Mouse (Mus musculus) bone marrow, adult 2 months (tissue): ENCODE results near the gene Arx.

ENCODE experiments used
- CTCF ChIP-seq: fragments of 200-500 bp; IDR thresholded peaks from 2 replicates; pipeline ENCODE4 v1.5.1; 2011; ENCODE audit warnings: low read length, control low read depth; ENCODE audit not compliant: control insufficient read depth, insufficient read depth
- POLR2A ChIP-seq: fragments of 200-500 bp; IDR thresholded peaks from 2 replicates; pipeline ENCODE4 v1.6.1; 2011; ENCODE audit warnings: low read depth, mild to moderate bottlenecking, control low read depth, low read length, borderline replicate concordance; ENCODE audit not compliant: control insufficient read depth

- TF ChIP-seq POLR2A (no peak), CTCF (no peak)
These were observed 3.7 kb downstream of the Arx start for GRCm38 (mm10) chrX:93289851-93290380.
